Mouse (Mus musculus): ENCODE data around the gene Prkca. TPM values are rescaled to one million over a fixed set of nuclear protein-coding genes. Genes with fewer than 3 reads are reported as not detected.
A peak's percentile ranks its signal among the peaks of the same experiment; 100 is the strongest.

Gene Prkca
- total RNA-seq, 2 experiments from 2014 or later, result 1.3 to 3.6 TPM

DNA sequence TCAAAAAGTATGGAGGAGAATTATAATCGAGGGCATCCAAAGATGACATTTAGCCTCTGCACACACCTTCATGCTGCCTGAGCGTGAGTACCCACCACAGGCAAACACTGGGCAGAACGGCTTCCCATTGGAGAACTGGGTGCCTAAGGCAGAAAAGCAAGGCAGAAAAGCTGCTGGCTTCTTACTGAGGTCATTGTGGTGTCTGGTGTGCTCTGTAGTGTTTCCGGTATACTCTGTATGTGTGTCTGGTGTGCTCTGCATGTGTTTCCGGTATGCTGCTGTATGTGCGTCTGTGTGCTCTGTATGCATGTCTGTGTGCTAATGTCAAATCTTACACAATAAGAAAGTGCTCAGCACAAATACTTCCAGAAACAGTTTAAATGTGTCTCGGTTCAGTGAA, 127.7 kb downstream of the Prkca start:
- no peak for ATAC-seq (replicated peaks; ENCODE audit: poor library complexity)

DNA sequence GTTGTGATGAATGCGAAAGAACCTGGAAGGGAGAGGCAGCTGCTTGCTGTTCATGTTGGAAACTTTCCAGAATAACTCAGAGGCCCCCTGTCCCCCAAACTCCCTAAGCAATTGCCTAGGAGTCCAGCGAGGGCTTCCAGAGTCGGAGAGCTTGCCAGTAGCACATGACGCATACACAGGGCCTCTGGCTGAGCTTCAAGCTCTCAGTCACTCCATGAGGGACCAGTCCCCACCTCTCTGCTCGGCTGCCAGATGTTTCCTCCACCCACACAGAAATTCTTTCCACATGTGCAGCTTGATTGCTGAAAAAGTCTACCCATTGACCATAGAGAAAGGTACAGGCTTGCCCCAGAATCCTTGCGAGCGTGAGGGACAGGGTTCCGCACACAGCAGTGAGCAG, 128.3 kb downstream of the Prkca start:
- ATAC-seq (replicated peaks; ENCODE audit: poor library complexity), result peak; percentile 52; the same call in 1 of the 2 replicates

DNA sequence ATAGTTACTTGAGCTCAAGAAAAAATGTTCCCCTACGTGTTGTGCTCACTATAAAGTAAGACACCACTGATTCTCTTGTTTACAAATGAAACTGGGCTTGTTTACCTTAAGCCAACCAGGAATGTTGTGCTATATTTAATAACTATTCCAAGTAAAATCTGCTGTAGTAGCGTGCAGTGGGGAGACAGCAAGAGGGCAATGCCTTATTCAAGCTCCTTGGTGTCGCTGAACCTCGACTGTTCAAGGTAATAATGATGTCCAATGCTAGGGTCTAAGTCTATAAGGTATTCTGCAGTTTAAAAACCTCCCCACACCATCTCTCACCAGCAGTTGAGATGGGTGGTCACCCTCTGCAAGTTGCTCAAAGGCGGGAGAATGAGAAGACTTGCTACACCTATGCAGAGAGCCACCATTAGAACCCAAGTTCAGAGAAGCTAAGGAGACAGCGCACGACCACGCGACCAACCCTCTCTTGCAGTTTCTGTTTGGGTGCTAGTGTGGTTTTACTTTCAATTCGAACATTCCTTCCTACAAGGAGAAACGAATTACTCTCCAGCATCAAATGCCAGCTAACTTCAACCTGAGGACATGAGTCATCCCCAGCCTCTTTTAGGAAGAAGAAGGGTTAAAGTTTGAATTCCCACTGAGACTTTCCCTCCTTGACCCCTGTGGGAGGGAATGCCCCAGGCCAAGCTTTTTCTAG, 129.1 kb downstream of the Prkca start:
- ATAC-seq (replicated peaks; ENCODE audit: poor library complexity), result peak; percentile 58

DNA sequence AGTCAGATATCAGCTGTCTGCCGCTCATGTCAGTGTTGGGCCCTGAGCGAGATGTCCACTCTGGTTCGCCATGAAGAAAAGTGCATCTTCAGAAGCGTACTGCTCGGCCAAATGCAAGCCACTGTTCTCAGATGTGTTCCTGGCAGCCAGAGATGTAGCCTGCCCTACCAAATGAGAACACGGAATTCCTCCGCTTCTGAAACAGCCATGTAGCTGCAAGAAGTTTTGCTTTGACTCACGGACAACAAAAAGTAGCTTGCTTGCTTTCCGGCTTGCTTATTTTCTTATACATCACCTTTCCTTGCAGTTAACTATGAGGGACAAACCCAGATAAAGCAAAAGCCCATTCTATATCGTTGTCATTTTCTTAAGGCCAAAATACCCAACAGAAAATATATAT, 129.9 kb downstream of the Prkca start:
- ATAC-seq (replicated peaks; ENCODE audit: poor library complexity), result no peak

GRCm38 (mm10) chr11:108212638-108213037, 131.1 kb downstream of the Prkca start:
- ATAC-seq (replicated peaks; ENCODE audit: poor library complexity), result no peak

DNA sequence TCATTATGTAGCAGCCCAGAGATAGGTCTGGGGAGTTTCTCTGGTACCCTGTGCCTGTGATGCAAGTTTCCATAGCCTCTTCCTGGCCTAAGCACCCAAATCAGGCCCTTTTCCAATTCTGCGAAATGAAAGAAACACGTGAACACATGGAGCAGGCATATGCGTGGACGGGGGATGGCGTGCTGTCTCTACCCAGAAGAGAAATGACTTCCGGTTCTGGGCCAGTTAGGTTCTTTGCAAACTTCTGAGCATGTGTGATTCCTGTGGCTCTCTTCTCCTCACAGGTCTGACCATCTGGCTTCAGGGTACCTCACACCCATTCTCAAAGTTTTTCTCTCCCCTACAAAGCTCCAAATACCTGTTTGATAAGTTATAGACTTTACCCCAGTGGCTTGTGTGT, 131.7 kb downstream of the Prkca start:
- ATAC-seq (replicated peaks; ENCODE audit: poor library complexity), result no peak

DNA sequence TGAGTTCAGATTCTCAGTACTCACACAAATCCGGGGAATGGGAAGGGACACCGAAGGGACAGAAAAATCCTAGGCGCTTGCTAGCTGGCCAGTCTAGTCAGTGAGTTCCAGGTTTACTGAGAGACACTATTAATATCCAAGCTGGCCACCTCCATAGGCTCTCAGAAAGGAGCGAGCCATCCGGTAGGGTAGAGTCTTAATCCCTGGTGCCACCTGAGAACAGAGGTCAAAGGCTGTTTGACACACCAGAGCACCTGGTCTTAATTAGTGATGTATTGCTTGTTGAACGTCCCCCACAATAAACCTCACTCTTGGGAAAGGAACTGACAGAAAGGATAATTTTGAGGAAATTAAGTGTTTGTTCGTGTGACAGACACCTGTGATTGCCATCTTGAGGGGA, 133.0 kb downstream of the Prkca start:
- no peak for ATAC-seq (replicated peaks; ENCODE audit: poor library complexity)

DNA sequence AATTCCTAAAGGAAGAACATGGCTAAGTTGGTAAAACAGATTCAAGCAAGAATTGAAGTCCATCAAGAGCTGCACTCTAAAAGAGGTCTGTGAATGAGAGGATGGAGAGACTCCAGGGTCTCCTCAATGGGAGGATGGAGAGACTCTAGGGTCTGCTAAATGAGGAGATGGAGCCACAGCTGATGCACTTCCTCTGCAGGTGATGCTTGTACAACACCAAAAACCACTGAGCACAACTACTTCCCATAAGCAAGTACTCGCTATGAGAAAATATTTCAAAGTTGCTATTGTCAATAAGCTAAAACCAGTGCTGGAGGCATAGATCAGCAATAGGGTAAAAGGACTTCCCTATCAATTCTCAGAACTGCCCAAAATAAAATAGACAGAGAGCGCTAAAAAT, 137.1 kb downstream of the Prkca start:
- ATAC-seq (replicated peaks; ENCODE audit: poor library complexity), result no peak

DNA sequence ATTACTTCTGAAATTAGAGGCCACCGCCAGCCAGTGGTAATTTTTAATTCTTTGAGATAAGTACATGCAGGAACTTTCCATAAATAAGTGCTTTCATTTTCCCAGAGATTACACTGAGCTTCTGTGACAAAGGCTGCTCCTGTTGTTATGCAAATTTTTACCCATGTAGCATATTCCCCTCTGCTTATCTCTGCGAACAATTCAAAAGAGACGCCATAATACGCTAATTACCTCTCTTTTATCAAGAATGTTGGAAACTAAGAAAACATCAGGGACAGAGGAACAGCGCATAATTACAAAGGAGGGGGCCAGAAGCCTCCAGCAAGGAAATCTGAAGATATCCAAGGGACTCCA, 138.9 kb downstream of the Prkca start:
- no peak for ATAC-seq (replicated peaks; ENCODE audit: poor library complexity)

DNA sequence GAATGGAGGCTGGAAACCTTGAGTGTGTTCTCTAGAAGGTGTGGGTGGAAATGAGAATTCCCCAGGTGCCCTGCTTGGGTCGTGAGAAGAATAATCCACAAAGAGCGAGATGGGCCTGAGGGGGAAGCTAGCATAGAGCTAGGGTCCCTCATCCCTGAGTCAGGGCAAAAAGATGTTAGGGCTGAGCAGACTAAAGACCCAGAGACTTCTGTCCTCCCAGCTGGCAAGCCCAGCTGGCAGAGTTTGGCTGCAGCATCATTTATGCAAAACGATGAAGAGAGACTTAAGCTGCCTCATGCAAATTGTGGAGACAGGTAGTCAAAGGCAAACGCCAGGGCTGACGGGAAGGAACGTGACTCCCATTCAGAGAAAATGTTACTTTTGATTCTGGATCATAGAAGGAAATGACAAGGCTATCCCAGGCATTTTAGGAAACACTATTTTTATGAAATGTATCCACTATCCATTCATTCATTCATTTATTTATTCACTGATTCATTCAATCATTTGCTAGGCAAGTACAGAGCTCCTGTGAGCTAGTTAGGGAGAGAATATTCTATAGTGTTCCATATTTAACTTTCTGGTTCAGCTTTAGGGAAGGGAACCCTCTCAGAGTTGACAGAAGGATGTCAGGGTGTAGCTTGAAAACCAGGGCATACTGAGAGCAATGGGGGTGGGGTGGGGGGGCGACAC, 139.4 kb downstream of the Prkca start:
- ATAC-seq (replicated peaks; ENCODE audit: poor library complexity), result no peak

DNA sequence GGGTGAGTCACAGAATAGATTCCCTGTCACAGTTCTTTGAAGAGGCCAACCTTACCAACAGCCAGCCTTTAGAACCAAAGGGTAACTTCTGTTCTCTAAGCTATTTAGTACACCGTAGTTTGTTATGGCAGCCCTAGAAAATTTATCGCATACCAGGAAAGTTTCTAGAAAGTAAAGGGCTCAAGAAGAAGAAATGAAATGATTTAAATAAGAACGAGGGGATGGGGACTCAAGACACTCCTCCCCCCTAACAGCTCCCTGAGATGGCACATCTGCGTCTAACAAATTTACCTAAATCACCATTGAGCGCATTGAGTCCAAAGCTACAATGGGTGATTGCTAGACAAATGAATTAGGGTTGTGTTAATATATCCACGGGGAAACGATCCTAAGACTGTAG, 140.9 kb downstream of the Prkca start:
- ATAC-seq (replicated peaks; ENCODE audit: poor library complexity), result no peak

- no peak for ATAC-seq (replicated peaks; ENCODE audit: poor library complexity)
These were observed 142.8 kb downstream of the Prkca start for GRCm38 (mm10) chr11:108200679-108201586.

- no peak for ATAC-seq (replicated peaks; ENCODE audit: poor library complexity)
These were observed 144.2 kb downstream of the Prkca start for GRCm38 (mm10) chr11:108199429-108199985.

DNA sequence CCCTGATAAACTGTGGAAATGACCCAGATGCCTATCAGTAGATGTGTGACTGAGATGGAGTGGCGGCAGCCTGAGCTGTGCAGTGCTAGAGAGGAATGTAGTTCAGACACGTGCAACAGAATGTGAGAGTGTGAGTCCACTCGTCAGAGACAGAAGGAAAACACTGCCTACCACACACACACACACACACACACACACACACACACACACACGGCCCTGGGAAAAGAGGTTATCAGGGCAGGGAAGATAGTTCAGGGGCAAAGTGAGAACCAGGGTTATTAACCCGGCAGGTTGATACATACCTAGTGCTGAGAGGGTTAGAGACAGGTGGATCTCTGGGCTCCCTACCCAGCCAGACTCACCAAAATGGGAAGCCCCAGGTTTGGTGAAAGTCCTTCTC, 145.1 kb downstream of the Prkca start:
- ATAC-seq (replicated peaks; ENCODE audit: poor library complexity), result no peak

- no peak for ATAC-seq (replicated peaks; ENCODE audit: poor library complexity)
These were observed 146.1 kb downstream of the Prkca start for GRCm38 (mm10) chr11:108197427-108198218.

- ATAC-seq (replicated peaks; ENCODE audit: poor library complexity), result no peak
These were observed 146.9 kb downstream of the Prkca start for GRCm38 (mm10) chr11:108196796-108197195.

- no peak for ATAC-seq (replicated peaks; ENCODE audit: poor library complexity)
These were observed 153.4 kb downstream of the Prkca start for GRCm38 (mm10) chr11:108190298-108190697.

DNA sequence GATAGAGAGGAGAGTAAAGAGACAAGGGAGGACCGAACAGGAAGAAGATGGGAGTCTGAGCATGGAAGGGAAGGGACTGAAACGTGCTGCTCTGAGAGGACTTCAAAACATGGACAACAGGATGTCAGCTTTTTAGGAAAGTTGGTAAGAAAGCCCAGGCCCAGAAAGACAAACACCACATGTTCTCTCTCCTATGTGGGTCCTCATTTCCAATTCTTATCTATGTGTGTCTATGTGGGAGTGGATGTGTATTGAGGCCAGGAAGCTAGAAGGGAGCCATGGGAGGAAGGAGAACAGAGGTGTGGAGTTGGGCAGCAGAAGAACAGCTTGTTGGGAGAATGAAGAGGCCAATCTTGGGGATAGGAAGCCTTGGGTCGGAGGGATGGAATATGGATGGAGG, 154.4 kb downstream of the Prkca start:
- no peak for ATAC-seq (replicated peaks; ENCODE audit: poor library complexity)

- no peak for ATAC-seq (replicated peaks; ENCODE audit: poor library complexity)
These were observed 161.3 kb downstream of the Prkca start for GRCm38 (mm10) chr11:108182421-108182820.

- no peak for ATAC-seq (replicated peaks; ENCODE audit: poor library complexity)
These were observed 162.6 kb downstream of the Prkca start for GRCm38 (mm10) chr11:108181012-108181713.

Measured in megakaryocyte progenitor cell, adult 5-6 weeks (primary cell).